In the genomic region with DNA sequence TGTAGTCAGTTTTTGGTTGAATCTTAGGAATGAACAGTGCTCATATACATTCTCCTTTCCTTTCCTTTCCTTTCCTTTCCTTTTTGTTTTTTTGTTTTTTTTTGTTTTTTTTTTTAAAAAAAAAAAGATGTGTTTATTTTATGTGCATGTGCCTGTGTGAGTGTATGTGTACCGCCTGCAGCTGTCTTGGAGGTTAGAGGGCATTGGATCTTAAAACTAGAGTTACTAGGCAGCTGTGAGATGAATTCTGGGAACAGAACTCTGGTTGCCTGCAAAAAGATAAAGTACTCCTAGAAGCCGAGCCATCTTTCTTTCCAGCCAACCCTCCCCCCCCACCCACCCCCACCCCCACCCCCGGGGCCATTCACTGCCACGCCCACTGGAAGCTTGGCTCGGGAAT, we compare ENCODE assay signal across 28 mouse cellular contexts.
"Had no signal": no experiment of that assay in that cellular context is flagged by ENCODE, and none has a peak within 500 bp of the region (broad histone marks: within the 10 kb centered on the region; RNA-seq: fewer than 3 reads in every experiment).

No protein-coding gene starts in this region.

- DNase-seq: layer of hippocampus, postnatal 36 days; left cerebral cortex, postnatal 4 days; liver; liver, embryonic 13.5 days; liver, postnatal 0 days; lung, postnatal 10 days; lung, postnatal 36 days; midbrain, embryonic 14.5 days had no signal

- ATAC-seq: liver, embryonic 12.5 days; liver, postnatal 0 days; midbrain, embryonic 13.5 days; midbrain, embryonic 15.5 days; midbrain, embryonic 16.5 days had no signal

- H3K9me3 ChIP-seq: limb, embryonic 10.5 days; limb, embryonic 13.5 days; limb, embryonic 15.5 days; liver, embryonic 12.5 days; liver, embryonic 13.5 days; liver, embryonic 15.5 days; megakaryocyte, embryonic 14.5 days; midbrain, embryonic 13.5 days; neural tube, embryonic 12.5 days had no signal

- H3K9ac ChIP-seq: limb, embryonic 12.5 days; limb, embryonic 13.5 days; limb, embryonic 15.5 days; liver, embryonic 12.5 days; liver, embryonic 13.5 days; liver, embryonic 14.5 days; liver, embryonic 15.5 days; liver, postnatal 0 days; midbrain, embryonic 12.5 days; midbrain, embryonic 13.5 days; midbrain, embryonic 15.5 days; neural tube, embryonic 12.5 days; neural tube, embryonic 13.5 days had no signal

- H3K27me3 ChIP-seq: limb, embryonic 12.5 days; limb, embryonic 15.5 days; liver, embryonic 12.5 days; liver, embryonic 13.5 days; liver, embryonic 15.5 days; megakaryocyte, embryonic 14.5 days; midbrain, embryonic 12.5 days; midbrain, embryonic 13.5 days; midbrain, embryonic 15.5 days; neural tube, embryonic 12.5 days; neural tube, embryonic 13.5 days had no signal

- H3K4me2 ChIP-seq: limb, embryonic 12.5 days; limb, embryonic 13.5 days; limb, embryonic 15.5 days; liver, embryonic 11.5 days; liver, embryonic 12.5 days; liver, embryonic 13.5 days; liver, embryonic 15.5 days; midbrain, embryonic 11.5 days; midbrain, embryonic 12.5 days; midbrain, embryonic 13.5 days; midbrain, embryonic 15.5 days; neural tube, embryonic 12.5 days; neural tube, embryonic 13.5 days had no signal

- H3K27ac ChIP-seq: left cerebral cortex, adult 2 months; limb, embryonic 10.5 days; limb, embryonic 12.5 days; limb, embryonic 13.5 days; limb, embryonic 15.5 days; liver, embryonic 12.5 days; liver, embryonic 13.5 days; liver, embryonic 14.5 days; liver, embryonic 15.5 days; macrophage; midbrain, embryonic 10.5 days; midbrain, embryonic 12.5 days; midbrain, embryonic 13.5 days; midbrain, embryonic 15.5 days; neural tube, embryonic 12.5 days; neural tube, embryonic 13.5 days had no signal

- H3K4me1 ChIP-seq: limb, embryonic 10.5 days; limb, embryonic 13.5 days; liver, embryonic 12.5 days; liver, embryonic 13.5 days; midbrain, embryonic 10.5 days; midbrain, embryonic 12.5 days; midbrain, embryonic 13.5 days; midbrain, embryonic 15.5 days; neural tube, embryonic 12.5 days; neural tube, embryonic 13.5 days had no signal

- H3K36me3 ChIP-seq: limb, embryonic 10.5 days; limb, embryonic 12.5 days; limb, embryonic 13.5 days; limb, embryonic 15.5 days; liver, embryonic 12.5 days; liver, embryonic 13.5 days; liver, embryonic 15.5 days; midbrain, embryonic 10.5 days; midbrain, embryonic 12.5 days; midbrain, embryonic 13.5 days; midbrain, embryonic 15.5 days; neural tube, embryonic 12.5 days; neural tube, embryonic 13.5 days had no signal

- H3K4me3 ChIP-seq: left cerebral cortex, adult 2 months; limb, embryonic 10.5 days; limb, embryonic 12.5 days; limb, embryonic 13.5 days; limb, embryonic 15.5 days; liver, embryonic 12.5 days; liver, embryonic 13.5 days; liver, embryonic 15.5 days; megakaryocyte, embryonic 14.5 days; midbrain, embryonic 10.5 days; midbrain, embryonic 12.5 days; midbrain, embryonic 13.5 days; midbrain, embryonic 15.5 days; myocyte; neural tube, embryonic 12.5 days; neural tube, embryonic 13.5 days had no signal
